Mouse (Mus musculus) limb, embryonic 14.5 days (tissue): ENCODE results near the gene Zpbp2. TPM values are rescaled to one million over a fixed set of nuclear protein-coding genes. Genes with fewer than 3 reads are reported as not detected.

Experiments
- ATAC-seq: fragments of 200-750 bp; cut with Nextera tagmentation; 2 replicates; pipeline ENCODE4 v1.8.0; 2017; ENCODE audit warnings: low read depth, moderate number of reproducible peaks, moderate TSS enrichment; ENCODE audit not compliant: low FRiP score
- DNase-seq: peaks from one replicate; pipeline ENCODE4 v3.0.0-alpha.2; 2015; ENCODE audit warnings: low spot score
- H3K27ac ChIP-seq: fragments of 300-500 bp; sonication (generic); replicated peaks from 2 replicates; pipeline ENCODE4 v1.5.1; 2014; ENCODE audit warnings: low read depth, mild to moderate bottlenecking, low read length, moderate library complexity, mixed read lengths
- H3K27me3 ChIP-seq: fragments of 300-500 bp; sonication (generic); 2 replicates; pipeline ENCODE4 v1.6.1; 2014; ENCODE audit warnings: low read length, mixed read lengths; ENCODE audit not compliant: control insufficient read depth, insufficient read depth
- H3K36me3 ChIP-seq: fragments of 300-500 bp; sonication (generic); 2 replicates; pipeline ENCODE4 v1.6.1; 2014; ENCODE audit warnings: mild to moderate bottlenecking, low read length, moderate library complexity, mixed read lengths; ENCODE audit not compliant: control insufficient read depth, insufficient read depth
- H3K4me1 ChIP-seq: fragments of 300-500 bp; sonication (generic); 2 replicates; pipeline ENCODE4 v1.6.1; 2014; ENCODE audit warnings: antibody characterized with exemption, low read length, mixed read lengths; ENCODE audit not compliant: control insufficient read depth, insufficient read depth
- H3K4me2 ChIP-seq: fragments of 300-500 bp; sonication (generic); replicated peaks from 2 replicates; pipeline ENCODE4 v1.6.1; 2014; ENCODE audit warnings: low read depth, mild to moderate bottlenecking, low read length, moderate library complexity; ENCODE audit not compliant: severe bottlenecking
- H3K4me3 ChIP-seq: fragments of 300-500 bp; sonication (generic); replicated peaks from 2 replicates; pipeline ENCODE4 v1.5.1; 2014; ENCODE audit warnings: low read length
- H3K9ac ChIP-seq: fragments of 300-500 bp; sonication (generic); 2 replicates; pipeline ENCODE4 v1.6.1; 2014; ENCODE audit warnings: mild to moderate bottlenecking, low read depth, low read length, moderate library complexity; ENCODE audit not compliant: severe bottlenecking
- H3K9me3 ChIP-seq: fragments of 300-500 bp; sonication (generic); 2 replicates; pipeline ENCODE4 v1.6.1; 2016; ENCODE audit warnings: low read length; ENCODE audit not compliant: control insufficient read depth
- POLR2A ChIP-seq: fragments of 200-500 bp; IDR thresholded peaks from 2 replicates; pipeline ENCODE4 v1.8.0; 2012; ENCODE audit warnings: inconsistent platforms, mild to moderate bottlenecking, moderate library complexity, borderline replicate concordance; ENCODE audit not compliant: insufficient read depth, insufficient read length; ENCODE audit errors: extremely low read depth
- WGBS: fragments of 180-500 bp; shearing (Covaris S2); extraction: QIAGEN DNeasy Blood & Tissue Kit; methylation state at CpG from one replicate; pipeline ENCODE4 v1.1.7; 2014; 5-methylcytosine and 5-hydroxymethylcytosine counted together
- polyA plus RNA-seq, 2 experiments: library from polyadenylated mRNA; depleted of rRNA in 1 of 2; stranded (reverse) in 1 of 2; unstranded in 1 of 2; fragments of >200 nt; fragmentation: Nextera tagmentation in 1 of 2; extraction: Ambion mirVana in 1 of 2; gene quantifications; 2 replicates each; pipeline versions ENCODE4 v1.2.1 to v1.2.3; 2012 to 2014

Zpbp2 gene
- polyA plus RNA-seq, 2 experiments, result 0.43 TPM; not detected in 1

DNA sequence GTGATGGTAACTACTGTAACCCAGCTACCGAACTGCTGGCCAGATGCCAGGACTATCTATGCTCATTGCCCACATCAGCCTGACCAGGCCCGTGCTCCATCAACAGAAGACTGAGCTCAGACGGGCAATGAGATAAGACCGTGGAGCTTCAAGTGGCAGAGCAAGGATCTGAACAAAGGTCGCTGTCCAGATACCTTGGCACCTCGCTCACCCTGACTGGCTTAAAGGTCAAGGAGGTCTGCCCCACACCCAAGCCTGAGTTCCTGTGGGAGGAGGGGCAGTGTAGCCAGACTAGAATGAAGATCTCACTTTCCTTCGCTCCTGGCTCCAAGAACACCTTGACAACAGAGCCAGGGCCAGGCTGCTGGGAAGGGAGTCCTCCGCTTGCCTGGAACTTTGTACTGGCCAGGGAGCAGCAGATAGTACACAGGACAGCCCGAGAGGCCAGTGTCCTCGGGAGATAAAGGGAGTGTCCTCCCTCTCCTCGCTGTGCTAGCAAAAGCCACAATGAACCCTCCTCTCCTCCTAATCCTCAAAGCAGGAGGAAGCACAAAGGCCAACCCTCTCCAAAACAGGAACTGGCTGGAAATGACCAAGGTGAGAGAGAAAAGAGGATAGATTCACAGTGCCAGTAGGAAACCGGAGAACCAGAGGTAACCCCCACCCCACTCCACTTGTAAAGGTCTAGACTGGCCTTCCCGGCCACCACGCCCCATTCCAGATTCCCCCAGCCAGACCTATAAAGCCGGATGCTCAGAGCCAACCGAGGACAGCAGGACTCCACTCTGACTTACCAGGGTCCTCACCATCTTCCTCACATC, 29.6 kb downstream of the Zpbp2 start:
- no peak overlapping the region for H3K4me3 ChIP-seq
- H3K4me1 ChIP-seq, result peaks cover 5% of the 10 kb centered on the region; the same call in 1 of the 2 replicates
- WGBS, result 82% methylated on average over 16 of the region's 16 CpGs
- H3K27ac ChIP-seq, result no peak overlapping the region
- H3K27me3 ChIP-seq, result no peaks in the 10 kb centered on the region
- H3K9ac ChIP-seq, result no peak overlapping the region
- H3K4me2 ChIP-seq, result no peak overlapping the region
- peaks cover 28% of the 10 kb centered on the region for H3K36me3 ChIP-seq
- DNase-seq, result no peak
- no peak for ATAC-seq
- no peak for TF ChIP-seq POLR2A
- H3K9me3 ChIP-seq, result no peaks in the 10 kb centered on the region

DNA sequence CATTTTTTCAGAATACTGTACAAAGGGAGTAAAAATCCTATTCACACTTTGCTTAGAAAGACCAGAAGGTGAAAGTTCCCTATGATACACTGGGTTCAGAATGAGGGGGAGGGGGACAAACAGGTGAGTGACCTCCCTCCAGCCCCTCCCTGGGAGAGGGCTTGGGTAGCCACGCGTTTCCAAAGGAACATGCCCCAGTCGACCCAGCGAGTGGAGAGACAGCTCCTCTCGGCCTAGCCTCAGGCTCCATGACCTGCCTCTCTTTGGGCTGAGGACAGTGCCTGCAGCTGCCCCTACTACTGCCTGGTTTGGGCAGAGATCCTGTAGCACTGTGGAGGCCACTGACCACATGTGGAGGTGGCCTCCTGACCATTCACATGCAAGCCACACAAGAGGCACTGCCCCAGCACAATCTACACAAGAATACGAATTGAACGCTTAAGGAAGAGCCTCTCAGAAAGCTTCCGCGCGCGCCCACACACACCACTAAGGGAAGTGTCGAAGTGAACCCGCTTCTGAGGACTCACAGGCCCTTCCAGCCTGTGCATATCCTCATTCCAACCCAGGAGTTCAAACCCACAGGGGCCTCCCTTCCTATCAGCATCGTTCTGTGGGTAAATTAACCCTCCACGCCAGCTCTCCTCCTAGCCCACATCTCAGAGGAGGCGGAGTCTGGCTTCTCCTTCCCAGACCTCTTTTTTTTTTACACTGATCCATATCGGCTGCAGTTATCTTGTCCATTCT, 30.6 kb downstream of the Zpbp2 start:
- H3K4me2 ChIP-seq, result no peak overlapping the region
- no peak overlapping the region for H3K4me3 ChIP-seq
- 78% methylated on average over 17 of the region's 17 CpGs for WGBS
- no peak for TF ChIP-seq POLR2A
- no peaks in the 10 kb centered on the region for H3K9me3 ChIP-seq
- DNase-seq, result no peak
- no peaks in the 10 kb centered on the region for H3K27me3 ChIP-seq
- H3K36me3 ChIP-seq, result peaks cover 28% of the 10 kb centered on the region
- no peak for ATAC-seq
- no peak overlapping the region for H3K27ac ChIP-seq
- peaks cover 12% of the 10 kb centered on the region; the same call in 1 of the 2 replicates for H3K4me1 ChIP-seq
- H3K9ac ChIP-seq, result no peak overlapping the region

- H3K9ac ChIP-seq, result no peak overlapping the region
- no peaks in the 10 kb centered on the region for H3K27me3 ChIP-seq
- no peak overlapping the region for H3K27ac ChIP-seq
- H3K4me3 ChIP-seq, result no peak overlapping the region
- H3K9me3 ChIP-seq, result no peaks in the 10 kb centered on the region
- 90% methylated on average over 8 of the region's 8 CpGs for WGBS
- no peak overlapping the region for H3K4me2 ChIP-seq
- peaks cover 28% of the 10 kb centered on the region for H3K36me3 ChIP-seq
- TF ChIP-seq POLR2A, result no peak
- H3K4me1 ChIP-seq, result peaks cover 12% of the 10 kb centered on the region; the same call in 1 of the 2 replicates
- DNase-seq (no peak), ATAC-seq (no peak)
Measured at GRCm38 (mm10) chr11:98582030-98582388, 31.1 kb downstream of the Zpbp2 start.

GRCm38 (mm10) chr11:98582551-98583264, 31.8 kb downstream of the Zpbp2 start:
- H3K4me1 ChIP-seq, result peaks cover 16% of the 10 kb centered on the region
- DNase-seq (no peak), ATAC-seq (no peak)
- no peak overlapping the region for H3K27ac ChIP-seq
- H3K9me3 ChIP-seq, result no peaks in the 10 kb centered on the region
- H3K4me3 ChIP-seq, result no peak overlapping the region
- no peak for TF ChIP-seq POLR2A
- no peak overlapping the region for H3K4me2 ChIP-seq
- 85% methylated on average over 12 of the region's 12 CpGs for WGBS
- no peaks in the 10 kb centered on the region for H3K27me3 ChIP-seq
- H3K9ac ChIP-seq, result no peak overlapping the region
- peaks cover 28% of the 10 kb centered on the region for H3K36me3 ChIP-seq

DNA sequence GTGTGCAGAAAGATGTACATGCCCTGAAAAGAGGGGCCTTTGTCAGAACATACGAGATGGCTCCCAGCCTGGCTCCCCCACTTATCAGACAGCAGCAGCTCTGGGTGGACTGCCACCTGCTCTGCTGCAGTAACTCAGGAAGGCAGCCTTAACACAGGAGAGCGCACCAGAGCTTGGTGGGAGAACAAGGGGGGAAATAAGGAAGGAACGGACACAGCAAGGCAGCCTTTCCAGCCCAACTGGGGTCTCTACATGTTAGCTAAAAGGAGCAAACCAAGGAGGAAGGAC, 32.3 kb downstream of the Zpbp2 start:
- ATAC-seq (no peak), DNase-seq (no peak)
- Histone ChIP-seq H3K36me3 (peaks cover 28% of the 10 kb centered on the region), H3K4me1 (peaks cover 20% of the 10 kb centered on the region), H3K9me3 (no peaks in the 10 kb centered on the region), H3K4me2 (no peak overlapping the region), H3K9ac (no peak overlapping the region), H3K27me3 (no peaks in the 10 kb centered on the region), H3K4me3 (no peak overlapping the region), H3K27ac (no peak overlapping the region)
- WGBS, result 93% methylated on average over 3 of the region's 3 CpGs
- TF ChIP-seq POLR2A, result no peak
